Mouse (Mus musculus) CH12.LX (cell line): ENCODE data around the gene Fmnl1. TPM values are rescaled to one million over a fixed set of nuclear protein-coding genes. Genes with fewer than 3 reads are reported as not detected.
A peak's percentile ranks its signal among the peaks of the same experiment; 100 is the strongest.

ENCODE experiments used
- DNase-seq: peaks from one replicate; pipeline ENCODE4 v3.0.0-alpha.2; 2013; ENCODE audit errors: extremely low read depth
- H3K27ac ChIP-seq: 2 replicates; pipeline ENCODE4 v1.5.1; 2012; ENCODE audit warnings: low read depth, mild to moderate bottlenecking, control low read depth, moderate library complexity; ENCODE audit not compliant: insufficient read depth
- H3K27me3 ChIP-seq: replicated peaks from 2 replicates; pipeline ENCODE3; 2012; ENCODE audit warnings: inconsistent platforms
- H3K36me3 ChIP-seq, 2 experiments: replicated peaks in 1 of 2; 2 replicates each; pipeline versions ENCODE3 to v1.6.1; 2012; ENCODE audit warnings: inconsistent platforms in 1 of 2, low read length in 1 of 2, mild to moderate bottlenecking in 1 of 2, mixed read lengths in 1 of 2, moderate library complexity in 1 of 2; ENCODE audit not compliant: control insufficient read depth in 1 of 2, insufficient read depth in 1 of 2
- H3K4me1 ChIP-seq, 2 experiments: 2 replicates each; pipeline ENCODE4 v1.6.1; 2012; ENCODE audit warnings: inconsistent platforms in 1 of 2, moderate library complexity in 1 of 2; ENCODE audit not compliant: insufficient read depth in 2 of 2, control insufficient read depth in 1 of 2
- H3K4me2 ChIP-seq: 2 replicates; pipeline ENCODE4 v1.6.1; 2012; ENCODE audit warnings: low read depth, mild to moderate bottlenecking, control low read depth; ENCODE audit not compliant: poor library complexity, insufficient read depth, severe bottlenecking
- H3K4me3 ChIP-seq, 3 experiments: fragments of 150-350 bp in 1 of 3; sonication (generic) in 1 of 3; replicated peaks in 1 of 3; 2 replicates each; pipeline versions ENCODE3 to v1.5.1; 2011 to 2012; ENCODE audit warnings: low read depth in 2 of 3, low read length in 2 of 3, mild to moderate bottlenecking in 2 of 3, moderate library complexity in 2 of 3, control low read depth in 1 of 3, improper control_type of control experiment in 1 of 3, inconsistent platforms in 1 of 3, mixed read lengths in 1 of 3; ENCODE audit not compliant: poor library complexity in 1 of 3
- H3K79me2 ChIP-seq: replicated peaks from 2 replicates; pipeline ENCODE4 v1.6.1; 2012; ENCODE audit warnings: mild to moderate bottlenecking, moderate library complexity; ENCODE audit not compliant: control insufficient read depth, poor library complexity, insufficient read depth, severe bottlenecking; ENCODE audit errors: extremely low read depth
- H3K9ac ChIP-seq: 2 replicates; pipeline ENCODE4 v1.6.1; 2012; ENCODE audit warnings: low read depth, mild to moderate bottlenecking, control low read depth, moderate library complexity; ENCODE audit not compliant: insufficient read depth
- H3K9me3 ChIP-seq: replicated peaks from 2 replicates; pipeline ENCODE3; 2012; ENCODE audit warnings: low read length, inconsistent platforms, mixed read lengths
- BHLHE40 ChIP-seq: IDR thresholded peaks from 2 replicates; pipeline ENCODE4 v1.6.1; 2011; ENCODE audit warnings: mild to moderate bottlenecking, low read depth, low read length, improper control_type of control experiment
- CHD1 ChIP-seq: IDR thresholded peaks from 2 replicates; pipeline ENCODE4 v1.6.1; 2012; ENCODE audit warnings: low read depth, low read length, improper control_type of control experiment, inconsistent platforms
- CHD2 ChIP-seq: IDR thresholded peaks from 2 replicates; pipeline ENCODE4 v1.6.1; 2011; ENCODE audit warnings: low read length, improper control_type of control experiment
- CTCF ChIP-seq, 2 experiments: IDR thresholded peaks in 1 of 2; conservative IDR thresholded peaks in 1 of 2; 2 replicates each; pipeline ENCODE4 v1.5.1; 2011 to 2012; ENCODE audit warnings: low read depth in 2 of 2, low read length in 2 of 2, improper control_type of control experiment in 1 of 2, inconsistent platforms in 1 of 2, mild to moderate bottlenecking in 1 of 2, moderate library complexity in 1 of 2
- ELF1 ChIP-seq: IDR thresholded peaks from 2 replicates; pipeline ENCODE4 v1.6.1; 2014; ENCODE audit warnings: low read depth, mild to moderate bottlenecking, inconsistent platforms, low read length, improper control_type of control experiment
- ETS1 ChIP-seq: conservative IDR thresholded peaks from 2 replicates; pipeline ENCODE4 v1.6.1; 2012; ENCODE audit warnings: low read depth, mild to moderate bottlenecking, inconsistent platforms, low read length, improper control_type of control experiment, moderate library complexity
- GABPA ChIP-seq: IDR thresholded peaks from 2 replicates; pipeline ENCODE4 v1.6.1; 2012; ENCODE audit warnings: low read depth, low read length, improper control_type of control experiment, inconsistent platforms; ENCODE audit not compliant: insufficient replicate concordance
- HCFC1 ChIP-seq: IDR thresholded peaks from 2 replicates; pipeline ENCODE4 v1.6.1; 2012; ENCODE audit warnings: low read depth, mild to moderate bottlenecking, inconsistent platforms, low read length, improper control_type of control experiment
- IRF4 ChIP-seq: IDR thresholded peaks from 2 replicates; pipeline ENCODE4 v1.6.1; 2014; ENCODE audit warnings: low read depth, mild to moderate bottlenecking, inconsistent platforms, low read length, improper control_type of control experiment
- JUN ChIP-seq: IDR thresholded peaks from 2 replicates; pipeline ENCODE4 v1.6.1; 2011; ENCODE audit warnings: low read depth, mild to moderate bottlenecking, low read length, improper control_type of control experiment, moderate library complexity; ENCODE audit not compliant: insufficient read depth
- JUND ChIP-seq: conservative IDR thresholded peaks from 2 replicates; pipeline ENCODE4 v1.6.1; 2011; ENCODE audit warnings: low read depth, low read length, improper control_type of control experiment
- KAT2A ChIP-seq: IDR thresholded peaks from 2 replicates; pipeline ENCODE4 v1.6.1; 2012; ENCODE audit warnings: low read length, improper control_type of control experiment, inconsistent platforms; ENCODE audit not compliant: insufficient replicate concordance
- MAFK ChIP-seq: IDR thresholded peaks from 2 replicates; pipeline ENCODE4 v1.6.1; 2011; ENCODE audit warnings: low read length, improper control_type of control experiment; ENCODE audit not compliant: insufficient replicate concordance
- MAX ChIP-seq: IDR thresholded peaks from 2 replicates; pipeline ENCODE4 v1.6.1; 2011; ENCODE audit warnings: low read length, improper control_type of control experiment
- MAZ ChIP-seq: IDR thresholded peaks from 2 replicates; pipeline ENCODE4 v1.6.1; 2012; ENCODE audit warnings: low read depth, mild to moderate bottlenecking, inconsistent platforms, low read length, improper control_type of control experiment, moderate library complexity
- MEF2A ChIP-seq: IDR thresholded peaks from 2 replicates; pipeline ENCODE4 v1.6.1; 2014; ENCODE audit warnings: low read depth, mild to moderate bottlenecking, inconsistent platforms, low read length, improper control_type of control experiment, borderline replicate concordance
- MXI1 ChIP-seq: IDR thresholded peaks from 2 replicates; pipeline ENCODE4 v1.6.1; 2011; ENCODE audit warnings: mild to moderate bottlenecking, low read depth, low read length, improper control_type of control experiment
- MYC ChIP-seq: IDR thresholded peaks from 2 replicates; pipeline ENCODE4 v1.6.1; 2011; ENCODE audit warnings: low read depth, mild to moderate bottlenecking, improper control_type of control experiment, low read length
- NELFE ChIP-seq: IDR thresholded peaks from 2 replicates; pipeline ENCODE4 v1.6.1; 2011; ENCODE audit warnings: low read depth, low read length, improper control_type of control experiment
- NRF1 ChIP-seq: IDR thresholded peaks from 2 replicates; pipeline ENCODE4 v1.6.1; 2014; ENCODE audit warnings: low read depth, mild to moderate bottlenecking, inconsistent platforms, low read length, improper control_type of control experiment, moderate library complexity
- POLR2A ChIP-seq: IDR thresholded peaks from 2 replicates; pipeline ENCODE4 v1.6.1; 2011; ENCODE audit warnings: low read depth, mild to moderate bottlenecking, improper control_type of control experiment, low read length
- POLR2AphosphoS2 ChIP-seq: IDR thresholded peaks from 2 replicates; pipeline ENCODE4 v1.6.1; 2011; ENCODE audit warnings: low read depth, low read length, improper control_type of control experiment
- RAD21 ChIP-seq: IDR thresholded peaks from 2 replicates; pipeline ENCODE4 v1.6.1; 2011; ENCODE audit warnings: low read depth, mild to moderate bottlenecking, low read length, improper control_type of control experiment, moderate library complexity
- RCOR1 ChIP-seq: conservative IDR thresholded peaks from 2 replicates; pipeline ENCODE4 v1.6.1; 2012; ENCODE audit warnings: low read depth, mild to moderate bottlenecking, inconsistent platforms, low read length, improper control_type of control experiment
- SIN3A ChIP-seq: IDR thresholded peaks from 2 replicates; pipeline ENCODE4 v1.6.1; 2012; ENCODE audit warnings: low read length, improper control_type of control experiment, inconsistent platforms
- SMC3 ChIP-seq: IDR thresholded peaks from 2 replicates; pipeline ENCODE4 v1.6.1; 2011; ENCODE audit warnings: low read depth, low read length, improper control_type of control experiment
- TBP ChIP-seq: conservative IDR thresholded peaks from 2 replicates; pipeline ENCODE4 v1.6.1; 2011; ENCODE audit warnings: low read depth, low read length, improper control_type of control experiment
- TCF12 ChIP-seq: IDR thresholded peaks from 2 replicates; pipeline ENCODE4 v1.6.1; 2014; ENCODE audit warnings: low read depth, mild to moderate bottlenecking, inconsistent platforms, low read length, improper control_type of control experiment
- UBTF ChIP-seq: IDR thresholded peaks from 2 replicates; pipeline ENCODE4 v1.6.1; 2012; ENCODE audit warnings: low read depth, mild to moderate bottlenecking, inconsistent platforms, low read length, improper control_type of control experiment, moderate library complexity
- USF1 ChIP-seq: IDR thresholded peaks from 2 replicates; pipeline ENCODE4 v1.6.1; 2014; ENCODE audit warnings: low read depth, mild to moderate bottlenecking, inconsistent platforms, low read length, improper control_type of control experiment
- USF2 ChIP-seq: conservative IDR thresholded peaks from 2 replicates; pipeline ENCODE4 v1.6.1; 2011; ENCODE audit warnings: low read depth, low read length, improper control_type of control experiment
- ZC3H11A ChIP-seq: IDR thresholded peaks from 2 replicates; pipeline ENCODE4 v1.6.1; 2012; ENCODE audit warnings: low read depth, mild to moderate bottlenecking, inconsistent platforms, low read length, improper control_type of control experiment
- ZMIZ1 ChIP-seq: IDR thresholded peaks from 2 replicates; pipeline ENCODE4 v1.6.1; 2012; ENCODE audit warnings: low read depth, mild to moderate bottlenecking, inconsistent platforms, low read length, improper control_type of control experiment
- ZNF384 ChIP-seq: IDR thresholded peaks from 2 replicates; pipeline ENCODE4 v1.6.1; 2012; ENCODE audit warnings: low read depth, low read length, improper control_type of control experiment, inconsistent platforms
- dilution Hi-C: fragments of 300-500 bp; cut with MboI; formaldehyde crosslinking; loops from 2 replicates; pipeline ENCODE4 v1.14.3; 2020; ENCODE audit warnings: low sequenced_read_pairs; ENCODE audit not compliant: extremely low pct_unique_long_range_greater_than_20kb, extremely low pct_ligation_motif_present
- in situ Hi-C: fragments of 300-500 bp; cut with MboI; formaldehyde crosslinking; loops from 3 replicates; pipeline ENCODE4 v1.14.3; 2019; ENCODE audit warnings: low sequenced_read_pairs, low pct_ligation_motif_present, low pct_unique_long_range_greater_than_20kb, mixed read lengths
- polyA plus RNA-seq: library from polyadenylated mRNA; unstranded; fragments of >175 nt; gene quantifications from 2 replicates; pipeline ENCODE4 v1.2.1, GENCODE M21; 2012; ENCODE audit warnings: low read depth; ENCODE audit not compliant: insufficient read length
- total RNA-seq, 2 experiments: library from RNA; depleted of rRNA; stranded (reverse); fragments of 300-350 nt in 1 of 2; fragments of >200 nt in 1 of 2; gene quantifications; 2 replicates each; pipeline ENCODE4 v1.2.3; 2012 to 2014

Fmnl1 gene
- total and polyA plus RNA-seq, 3 experiments, result 6.9 to 118 (median 35.0) TPM

DNA sequence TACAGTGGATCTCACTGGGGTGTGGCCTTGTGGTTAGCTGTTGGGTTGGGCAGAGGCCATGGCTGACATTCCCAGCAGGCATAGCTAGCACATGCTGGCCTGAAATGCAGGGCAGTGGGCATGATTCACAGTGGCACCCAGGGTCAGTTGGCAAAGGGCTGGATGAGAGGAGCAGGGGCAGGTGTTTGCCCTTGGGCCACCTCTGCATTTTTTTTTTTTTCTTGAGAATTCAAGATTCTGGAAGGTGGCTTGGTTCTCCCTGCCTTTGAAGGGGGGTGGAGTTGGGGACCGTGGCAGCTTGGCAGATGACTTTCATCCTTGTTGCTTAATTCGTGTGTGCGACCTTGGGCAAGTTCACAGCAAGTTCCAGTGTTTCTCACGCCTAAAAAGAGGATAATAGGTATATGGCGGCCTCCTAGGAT is 3.5 kb downstream of the Fmnl1 start (continued):
- no peak for TF ChIP-seq ZC3H11A
- 0 out of 2 replicates have a peak, but pooled peaks have one; percentile 7 for TF ChIP-seq ELF1
- no peak for TF ChIP-seq CTCF (conservative IDR thresholded peaks at IDR 0.05 in 1 of 2, IDR thresholded peaks at IDR 0.05 in 1 of 2; ENCODE audit: low read depth in 2 of 2, low read length in 2 of 2)
- TF ChIP-seq MEF2A, result no peak
- TF ChIP-seq CHD2, result no peak
- TF ChIP-seq TBP, result 0 out of 2 replicates have a peak, but pooled peaks have one; percentile 17
- TF ChIP-seq HCFC1, result no peak
- TF ChIP-seq MYC, result no peak; the same call in 1 of the 2 replicates
- no peak for TF ChIP-seq KAT2A

DNA sequence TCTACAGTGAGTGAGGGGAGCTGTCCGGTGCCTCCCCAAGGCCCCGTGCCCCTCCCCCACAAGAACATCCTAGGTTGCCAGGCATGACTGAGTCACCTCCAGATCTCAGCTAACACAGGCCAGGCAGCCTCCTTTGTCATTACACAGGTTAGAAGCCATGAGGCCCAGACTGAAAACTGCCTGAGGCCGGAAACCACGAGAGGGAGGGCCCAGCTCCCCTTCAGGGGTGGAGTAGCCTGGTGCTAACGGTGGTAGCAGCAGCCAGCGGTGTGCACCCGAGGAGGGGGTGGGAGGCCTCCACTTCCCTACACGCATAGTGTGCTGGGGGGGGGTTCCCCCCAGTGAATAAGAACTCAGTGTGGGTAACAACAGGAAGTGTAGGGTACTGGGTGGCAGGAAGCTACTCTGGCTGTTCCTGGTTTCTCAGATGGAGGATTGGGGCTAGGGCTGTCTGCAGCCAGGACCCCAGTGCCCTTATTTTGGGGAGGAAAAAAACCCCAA is 4.0 kb downstream of the Fmnl1 start:
- Histone ChIP-seq H3K4me1 (peaks cover 38 to 89% of the 10 kb centered on the region in 2 experiments), H3K36me3 (peaks cover 8 to 15% of the 10 kb centered on the region in 2 experiments), H3K4me2 (peak overlapping the region; percentile 93), H3K4me3 (peak overlapping the region; percentile 21 to 69 (median 23)), H3K9ac (peak overlapping the region; percentile 58), H3K27ac (peak overlapping the region; percentile 99), H3K9me3 (no peaks in the 10 kb centered on the region), H3K79me2 (peaks cover 69% of the 10 kb centered on the region), H3K27me3 (no peaks in the 10 kb centered on the region)
- in situ Hi-C loops (loop anchor here (5.0 to 25.0 kb wide), 3 partner anchors 97 to 387 kb away; no protein-coding TSS in a partner anchor), dilution Hi-C loops (no loop called here)
- peak; percentile 99 for DNase-seq
- TF ChIP-seq MEF2A (peak; percentile 93), ZNF384 (no peak; the same call in 1 of the 2 replicates), MAFK (no peak), SMC3 (peak; percentile 31; the same call in 1 of the 2 replicates), POLR2AphosphoS2 (peak; percentile 74; the same call in 1 of the 2 replicates), HCFC1 (peak; percentile 65), SIN3A (peak; percentile 91; the same call in 1 of the 2 replicates), ZC3H11A (no peak), BHLHE40 (peak; percentile 91), NRF1 (peak; percentile 49), TBP (0 out of 2 replicates have a peak, but pooled peaks have one; percentile 27), CHD2 (peak; percentile 86), RCOR1 (0 out of 2 replicates have a peak, but pooled peaks have one; percentile 57), GABPA (no peak), IRF4 (peak; percentile 91), RAD21 (no peak; the same call in none of the 2 replicates), MYC (peak; percentile 95), UBTF (peak; percentile 71; the same call in 1 of the 2 replicates), TCF12 (peak; percentile 95), ELF1 (peak; percentile 94), JUND (no peak), ZMIZ1 (peak; percentile 72), MAZ (peak; percentile 98), CTCF (conservative IDR thresholded peaks at IDR 0.05 in 1 of 2, IDR thresholded peaks at IDR 0.05 in 1 of 2; ENCODE audit: low read depth in 2 of 2, low read length in 2 of 2) (no peak), POLR2A (peak; percentile 73), USF2 (no peak), MAX (peak; percentile 92), CHD1 (peak; percentile 29; the same call in 1 of the 2 replicates), JUN (peak; percentile 3; the same call in 1 of the 2 replicates), ETS1 (peak; percentile 94), KAT2A (peak; percentile 61; the same call in 1 of the 2 replicates), NELFE (peak; percentile 67), USF1 (no peak), MXI1 (peak; percentile 95)
